Mouse (Mus musculus) heart, postnatal 0 days (tissue): ENCODE measurements at regions not wholly inside any gene's neighbourhood (a gene's known extent, or its start where the extent isn't known, plus 50 kb on each side); places are given as distances from the start of the nearest gene placed in this dataset.

Source experiments
- CTCF ChIP-seq: IDR thresholded peaks from 2 replicates; pipeline ENCODE4 v1.5.1; 2016; ENCODE audit warnings: antibody characterized with exemption, control low read depth, low read depth
- EP300 ChIP-seq: IDR thresholded peaks from 2 replicates; pipeline ENCODE4 v1.6.1; 2016; ENCODE audit warnings: antibody characterized with exemption, low read depth

- TF ChIP-seq EP300 (no peak), CTCF (no peak)
Measured at GRCm38 (mm10) chr15:94017814-94018213, 422.1 kb upstream of the Prickle1 start.
